Mouse (Mus musculus) embryonic facial prominence, embryonic 14.5 days (tissue): ENCODE measurements at regions not wholly inside any gene's neighbourhood (a gene's known extent, or its start where the extent isn't known, plus 50 kb on each side); places are given as distances from the start of the nearest gene placed in this dataset.

ENCODE experiments used
- ATAC-seq: fragments of 200-750 bp; cut with Nextera tagmentation; 2 replicates; pipeline ENCODE4 v1.8.0; 2017; ENCODE audit warnings: low read depth, moderate number of reproducible peaks, moderate TSS enrichment
- DNase-seq: peaks from one replicate; pipeline ENCODE4 v3.0.0-alpha.2; 2015; ENCODE audit warnings: low spot score
- H3K27ac ChIP-seq: fragments of 300-500 bp; sonication (generic); replicated peaks from 2 replicates; pipeline ENCODE4 v1.5.1; 2014; ENCODE audit warnings: low read depth, mild to moderate bottlenecking, low read length, moderate library complexity
- H3K27me3 ChIP-seq: fragments of 300-500 bp; sonication (generic); replicated peaks from 2 replicates; pipeline ENCODE4 v1.6.1; 2014; ENCODE audit warnings: low read length; ENCODE audit not compliant: control insufficient read depth, insufficient read depth
- H3K36me3 ChIP-seq: fragments of 300-500 bp; sonication (generic); 2 replicates; pipeline ENCODE4 v1.6.1; 2014; ENCODE audit warnings: low read length, mixed read lengths; ENCODE audit not compliant: control insufficient read depth, insufficient read depth
- H3K4me1 ChIP-seq: fragments of 300-500 bp; sonication (generic); 2 replicates; pipeline ENCODE4 v1.6.1; 2014; ENCODE audit warnings: antibody characterized with exemption, low read length; ENCODE audit not compliant: control insufficient read depth, insufficient read depth
- H3K4me2 ChIP-seq: fragments of 300-500 bp; sonication (generic); 2 replicates; pipeline ENCODE4 v1.6.1; 2014; ENCODE audit warnings: low read depth, mild to moderate bottlenecking, low read length, moderate library complexity, mixed read lengths
- H3K4me3 ChIP-seq: fragments of 300-500 bp; sonication (generic); 2 replicates; pipeline ENCODE4 v1.5.1; 2014; ENCODE audit warnings: low read depth, mild to moderate bottlenecking, low read length
- H3K9ac ChIP-seq: fragments of 300-500 bp; sonication (generic); 2 replicates; pipeline ENCODE4 v1.6.1; 2014; ENCODE audit warnings: low read depth, mild to moderate bottlenecking, low read length, moderate library complexity, mixed read lengths
- H3K9me3 ChIP-seq: fragments of 300-500 bp; sonication (generic); 2 replicates; pipeline ENCODE4 v1.6.1; 2016; ENCODE audit warnings: low read length; ENCODE audit not compliant: control insufficient read depth
- WGBS: fragments of 180-500 bp; shearing (Covaris S2); extraction: QIAGEN DNeasy Blood & Tissue Kit; methylation state at CpG from one replicate; pipeline ENCODE4 v1.1.7; 2014; 5-methylcytosine and 5-hydroxymethylcytosine counted together

- DNase-seq = no peak
- H3K4me2 ChIP-seq = no peak overlapping the region
Measured at GRCm38 (mm10) chr13:44159346-44159745, 374.8 kb downstream of the Cd83 start.

GRCm38 (mm10) chr13:44164746-44165145 lies 380.2 kb downstream of the Cd83 start:
- Histone ChIP-seq H3K4me1 (peaks cover 7% of the 10 kb centered on the region), H3K4me2 (no peak overlapping the region), H3K27ac (no peak overlapping the region), H3K36me3 (no peaks in the 10 kb centered on the region), H3K4me3 (no peak overlapping the region), H3K9me3 (no peaks in the 10 kb centered on the region), H3K27me3 (no peaks in the 10 kb centered on the region), H3K9ac (no peak overlapping the region)
- DNase-seq = no peak
- no peak for ATAC-seq

More at GRCm38 (mm10) chr13:44159346-44159745, 374.8 kb downstream of the Cd83 start:
- no peak overlapping the region for H3K9ac ChIP-seq
- no peaks in the 10 kb centered on the region for H3K27me3 ChIP-seq
- no peaks in the 10 kb centered on the region for H3K36me3 ChIP-seq
- no peaks in the 10 kb centered on the region for H3K9me3 ChIP-seq
- WGBS = 87% methylated on average over 2 of the region's 2 CpGs
- no peak overlapping the region for H3K27ac ChIP-seq
- H3K4me1 ChIP-seq = no peaks in the 10 kb centered on the region
- H3K4me3 ChIP-seq = no peak overlapping the region
- no peak for ATAC-seq

GRCm38 (mm10) chr13:44167186-44167585 lies 382.6 kb downstream of the Cd83 start:
- Histone ChIP-seq H3K36me3 (no peaks in the 10 kb centered on the region), H3K4me3 (no peak overlapping the region), H3K27ac (no peak overlapping the region), H3K9ac (no peak overlapping the region), H3K27me3 (no peaks in the 10 kb centered on the region), H3K4me1 (peaks cover 7% of the 10 kb centered on the region), H3K4me2 (peak overlapping the region; percentile 15; the same call in 1 of the 2 replicates), H3K9me3 (no peaks in the 10 kb centered on the region)
- WGBS = 19% methylated on average over 9 of the region's 9 CpGs
- ATAC-seq (peak; percentile 62; the same call in 1 of the 2 replicates), DNase-seq (peak; percentile 72)

- WGBS = 58% methylated on average over 5 of the region's 5 CpGs
Measured at GRCm38 (mm10) chr13:44168186-44168585, 383.6 kb downstream of the Cd83 start.

GRCm38 (mm10) chr13:44171639-44172038 lies 387.1 kb downstream of the Cd83 start:
- no peak for ATAC-seq
- H3K9me3 ChIP-seq = no peaks in the 10 kb centered on the region
- H3K27me3 ChIP-seq = no peaks in the 10 kb centered on the region

More at GRCm38 (mm10) chr13:44168186-44168585, 383.6 kb downstream of the Cd83 start:
- Histone ChIP-seq H3K27me3 (no peaks in the 10 kb centered on the region), H3K4me3 (no peak overlapping the region), H3K9ac (no peak overlapping the region), H3K9me3 (no peaks in the 10 kb centered on the region), H3K36me3 (no peaks in the 10 kb centered on the region), H3K27ac (no peak overlapping the region), H3K4me2 (no peak overlapping the region), H3K4me1 (peaks cover 7% of the 10 kb centered on the region)
- DNase-seq (peak; percentile 24), ATAC-seq (no peak)

GRCm38 (mm10) chr13:44172701-44173100 lies 388.1 kb downstream of the Cd83 start:
- 89% methylated on average over 5 of the region's 5 CpGs for WGBS
- Histone ChIP-seq H3K36me3 (no peaks in the 10 kb centered on the region), H3K27ac (no peak overlapping the region), H3K4me2 (no peak overlapping the region), H3K9me3 (no peaks in the 10 kb centered on the region), H3K9ac (no peak overlapping the region), H3K4me3 (no peak overlapping the region), H3K4me1 (0 out of 2 replicates have a peak, but pooled peaks cover 2% of the 10 kb centered on the region), H3K27me3 (no peaks in the 10 kb centered on the region)
- no peak for DNase-seq
- ATAC-seq = no peak

More at GRCm38 (mm10) chr13:44171639-44172038, 387.1 kb downstream of the Cd83 start:
- no peak overlapping the region for H3K9ac ChIP-seq
- 73% methylated on average over 6 of the region's 6 CpGs for WGBS
- no peak overlapping the region for H3K4me3 ChIP-seq
- no peak overlapping the region for H3K27ac ChIP-seq
- H3K36me3 ChIP-seq = no peaks in the 10 kb centered on the region
- H3K4me2 ChIP-seq = no peak overlapping the region
- peaks cover 7% of the 10 kb centered on the region for H3K4me1 ChIP-seq
- DNase-seq = no peak

GRCm38 (mm10) chr13:44174236-44174635 lies 389.7 kb downstream of the Cd83 start:
- Histone ChIP-seq H3K4me2 (no peak overlapping the region), H3K4me1 (peaks cover 10% of the 10 kb centered on the region; the same call in 1 of the 2 replicates), H3K9me3 (no peaks in the 10 kb centered on the region), H3K36me3 (no peaks in the 10 kb centered on the region), H3K9ac (no peak overlapping the region), H3K27me3 (no peaks in the 10 kb centered on the region), H3K27ac (no peak overlapping the region), H3K4me3 (no peak overlapping the region)
- 92% methylated on average over 2 of the region's 2 CpGs for WGBS
- ATAC-seq (no peak), DNase-seq (no peak)

- Histone ChIP-seq H3K27me3 (no peaks in the 10 kb centered on the region), H3K27ac (no peak overlapping the region), H3K4me3 (no peak overlapping the region), H3K9me3 (no peaks in the 10 kb centered on the region), H3K36me3 (no peaks in the 10 kb centered on the region), H3K4me1 (peaks cover 10% of the 10 kb centered on the region; the same call in 1 of the 2 replicates), H3K4me2 (no peak overlapping the region), H3K9ac (no peak overlapping the region)
- no peak for ATAC-seq
- WGBS = 56% methylated on average over 8 of the region's 8 CpGs
- DNase-seq = peak; percentile 54
Measured at GRCm38 (mm10) chr13:44175300-44176036, 390.9 kb downstream of the Cd83 start.

GRCm38 (mm10) chr13:44176121-44176520 lies 391.5 kb downstream of the Cd83 start:
- no peak for ATAC-seq
- H3K36me3 ChIP-seq = no peaks in the 10 kb centered on the region
- 74% methylated on average over 8 of the region's 8 CpGs for WGBS

More at GRCm38 (mm10) chr13:44176121-44176520, 391.5 kb downstream of the Cd83 start:
- no peak overlapping the region for H3K4me3 ChIP-seq
- peaks cover 10% of the 10 kb centered on the region; the same call in 1 of the 2 replicates for H3K4me1 ChIP-seq
- no peak overlapping the region for H3K4me2 ChIP-seq
- no peaks in the 10 kb centered on the region for H3K9me3 ChIP-seq
- no peak overlapping the region for H3K9ac ChIP-seq
- DNase-seq = no peak
- H3K27ac ChIP-seq = no peak overlapping the region
- H3K27me3 ChIP-seq = no peaks in the 10 kb centered on the region
